Mouse (Mus musculus) left cerebral cortex, postnatal 25 days (tissue): ENCODE measurements at regions not wholly inside any gene's neighbourhood (a gene's known extent, or its start where the extent isn't known, plus 50 kb on each side); places are given as distances from the start of the nearest gene placed in this dataset.
"Not testable (repeated sequence)": the region's sequence is repeated elsewhere in the genome, so short reads cannot be mapped to it uniquely, and the experiment has no call there.

Experiments
- DNase-seq, 2 experiments: peaks; one replicate each; pipeline ENCODE4 v3.0.0; 2022; ENCODE audit warnings: low spot score in 2 of 2, mixed read lengths in 1 of 2
- intact Hi-C: fragments of 180-260 bp; cut with DNase I; formaldehyde crosslinking; loops from one replicate; pipeline ENCODE4 v1.15.1; 2025

GRCm38 (mm10) chr13:25664963-25665606, 394.8 kb upstream of the Nrsn1 start:
- intact Hi-C loops: no loop called here
- no peak for DNase-seq

GRCm38 (mm10) chr13:25648430-25648786, 378.1 kb upstream of the Nrsn1 start:
- DNase-seq: no peak
- intact Hi-C loops: no loop called here

GRCm38 (mm10) chr13:25647711-25648429, 377.6 kb upstream of the Nrsn1 start:
- intact Hi-C loops: no loop called here

GRCm38 (mm10) chr13:25639522-25640291, 369.4 kb upstream of the Nrsn1 start:
- intact Hi-C loops: no loop called here
- peak in 1 of 2 experiments; percentile 42 for DNase-seq

More at GRCm38 (mm10) chr13:25647711-25648429, 377.6 kb upstream of the Nrsn1 start:
- no peak for DNase-seq

GRCm38 (mm10) chr13:25629466-25629865, 359.2 kb upstream of the Nrsn1 start:
- DNase-seq: no peak

GRCm38 (mm10) chr13:25617578-25617977, 347.3 kb upstream of the Nrsn1 start:
- DNase-seq: no peak
- intact Hi-C loops: no loop called here

More at GRCm38 (mm10) chr13:25629466-25629865, 359.2 kb upstream of the Nrsn1 start:
- intact Hi-C loops: no loop called here

GRCm38 (mm10) chr13:25611986-25612385, 341.7 kb upstream of the Nrsn1 start:
- no peak for DNase-seq
- intact Hi-C loops: no loop called here

- intact Hi-C loops: no loop called here
- no peak for DNase-seq
These were observed 339.3 kb upstream of the Nrsn1 start for GRCm38 (mm10) chr13:25609641-25610040.

GRCm38 (mm10) chr13:25609241-25609640, 338.9 kb upstream of the Nrsn1 start:
- no peak for DNase-seq
- intact Hi-C loops: no loop called here

GRCm38 (mm10) chr13:25601351-25601750, 331.0 kb upstream of the Nrsn1 start:
- DNase-seq, intact Hi-C loops: not testable (repeated sequence)

- intact Hi-C loops: no loop called here
- DNase-seq: no peak
These were observed 324.3 kb upstream of the Nrsn1 start for GRCm38 (mm10) chr13:25594629-25595028.

GRCm38 (mm10) chr13:25570641-25571040, 300.3 kb upstream of the Nrsn1 start:
- DNase-seq: no peak
- intact Hi-C loops: no loop called here

GRCm38 (mm10) chr13:25562746-25563145, 292.4 kb upstream of the Nrsn1 start:
- DNase-seq: peak; percentile 63 to 70
- intact Hi-C loops: loop anchor here (5.0 to 10.0 kb wide), 3 partner anchors 332 to 440 kb away; no protein-coding TSS in a partner anchor

GRCm38 (mm10) chr13:25560339-25560738, 290.0 kb upstream of the Nrsn1 start:
- intact Hi-C loops: loop anchor here (5.0 to 10.0 kb wide), 3 partner anchors 334 to 438 kb away; no protein-coding TSS in a partner anchor
- DNase-seq: no peak

- DNase-seq: no peak
- intact Hi-C loops: loop anchor here (10.0 kb wide), 1 partner anchor 370 kb away; no protein-coding TSS in a partner anchor
These were observed 284.7 kb upstream of the Nrsn1 start for GRCm38 (mm10) chr13:25554962-25555361.

- intact Hi-C loops: no loop called here
- no peak for DNase-seq
These were observed 278.2 kb upstream of the Nrsn1 start for GRCm38 (mm10) chr13:25548551-25548950.

- intact Hi-C loops: no loop called here
- no peak for DNase-seq
These were observed 277.1 kb upstream of the Nrsn1 start for GRCm38 (mm10) chr13:25547150-25548145.

- DNase-seq: no peak
These were observed 253.8 kb upstream of the Nrsn1 start for GRCm38 (mm10) chr13:25524094-25524493.

GRCm38 (mm10) chr13:25507355-25507754, 237.1 kb upstream of the Nrsn1 start:
- intact Hi-C loops: no loop called here
- no peak for DNase-seq

More at GRCm38 (mm10) chr13:25524094-25524493, 253.8 kb upstream of the Nrsn1 start:
- intact Hi-C loops: no loop called here
